Mouse (Mus musculus): ENCODE data around the gene Fam114a1. TPM values are rescaled to one million over a fixed set of nuclear protein-coding genes. Genes with fewer than 3 reads are reported as not detected.

Fam114a1 gene
- polyA plus RNA-seq, 1 experiment: 6.1 TPM

DNA sequence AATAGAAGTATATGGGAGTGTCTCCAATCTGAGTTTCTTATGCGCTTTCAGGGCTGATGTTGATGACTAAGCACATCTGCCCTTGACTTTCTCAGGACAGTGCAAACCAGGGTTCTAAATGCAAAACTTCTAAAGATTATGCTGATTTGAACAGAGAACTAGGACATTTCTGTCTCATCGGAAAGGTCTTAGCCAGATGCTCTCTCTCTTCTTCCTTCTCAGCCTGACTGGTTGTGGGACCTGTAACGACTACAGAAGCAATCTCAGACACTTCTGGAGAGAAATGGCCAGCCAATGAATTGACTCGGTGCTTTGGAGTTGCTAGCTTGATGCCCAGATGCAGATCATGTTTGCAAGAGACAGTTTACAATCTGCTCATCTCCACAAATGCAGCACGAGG, 80.0 kb downstream of the Fam114a1 start:
- no peaks in the 10 kb centered on the region for H3K4me1 ChIP-seq (ENCODE audit: control insufficient read depth, insufficient read depth, insufficient read length)
- no peaks in the 10 kb centered on the region for H3K27me3 ChIP-seq (ENCODE audit: control insufficient read depth, insufficient read depth, low read length)
- no peak for TF ChIP-seq POLR2A (IDR thresholded peaks at IDR 0.05; ENCODE audit: low read depth, low read length)
- TF ChIP-seq CTCF (IDR thresholded peaks at IDR 0.05; ENCODE audit: extremely low read depth, insufficient read depth, insufficient read length, insufficient replicate concordance): no peak
- DNase-seq (ENCODE audit: low read depth in 1 of 2, low spot score in 2 of 2): no peak
- 85% methylated on average over 5 of the region's 5 CpGs for WGBS
- H3K36me3 ChIP-seq (ENCODE audit: control insufficient read depth, insufficient read depth, low read length): no peaks in the 10 kb centered on the region
- H3K4me3 ChIP-seq (ENCODE audit: extremely low read depth, insufficient read depth, insufficient read length): no peak overlapping the region
- no peak overlapping the region for H3K27ac ChIP-seq (ENCODE audit: insufficient read depth, low read length)

DNA sequence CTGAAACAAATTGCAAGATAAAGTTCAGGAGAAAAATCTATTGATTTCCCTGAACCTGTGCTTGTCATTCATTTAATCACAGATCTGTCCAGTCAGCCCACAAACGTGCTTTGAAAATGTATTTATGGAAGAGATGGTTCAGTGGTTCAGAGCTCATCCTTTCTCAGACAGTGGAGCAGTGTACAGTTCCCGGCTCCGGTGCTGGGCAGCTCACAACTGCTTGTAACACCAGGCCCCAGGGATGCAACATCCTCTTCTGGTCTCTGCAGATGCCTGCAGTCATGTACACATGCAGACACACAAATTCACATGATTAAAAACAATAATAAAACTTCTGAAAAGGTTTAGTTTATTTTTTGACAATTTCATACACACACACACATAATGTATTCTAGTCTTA, 81.6 kb downstream of the Fam114a1 start:
- no peaks in the 10 kb centered on the region for H3K4me1 ChIP-seq (ENCODE audit: control insufficient read depth, insufficient read depth, insufficient read length)
- WGBS: 88% methylated on average over 3 of the region's 3 CpGs

DNA sequence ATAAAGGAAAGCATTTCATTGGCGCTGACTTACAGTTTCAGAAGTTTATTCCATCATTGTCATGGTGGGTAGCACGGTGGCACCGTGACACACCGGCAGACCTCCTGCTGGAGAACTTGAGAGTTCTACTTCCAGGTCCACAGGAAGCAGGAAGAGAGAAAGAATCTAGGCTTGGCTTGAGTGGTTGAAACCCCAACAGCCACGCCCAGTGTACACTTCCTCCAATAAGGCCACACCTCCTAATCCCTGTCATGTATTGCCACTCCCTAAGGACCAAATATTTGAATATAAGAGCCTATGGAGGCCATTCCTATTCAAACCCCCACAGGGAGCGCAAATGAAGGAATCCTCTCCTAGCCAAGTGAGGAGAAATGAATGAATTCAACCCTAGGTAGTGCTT, 87.7 kb downstream of the Fam114a1 start:
- DNase-seq (ENCODE audit: low read depth in 1 of 2, low spot score in 2 of 2): no peak
- no peak overlapping the region for H3K27ac ChIP-seq (ENCODE audit: insufficient read depth, low read length)
- no peaks in the 10 kb centered on the region for H3K4me1 ChIP-seq (ENCODE audit: control insufficient read depth, insufficient read depth, insufficient read length)
- TF ChIP-seq CTCF (IDR thresholded peaks at IDR 0.05; ENCODE audit: extremely low read depth, insufficient read depth, insufficient read length, insufficient replicate concordance) (no peak), POLR2A (IDR thresholded peaks at IDR 0.05; ENCODE audit: low read depth, low read length) (no peak)
- no peak overlapping the region for H3K4me3 ChIP-seq (ENCODE audit: extremely low read depth, insufficient read depth, insufficient read length)
- 91% methylated on average over 6 of the region's 6 CpGs for WGBS
- no peaks in the 10 kb centered on the region for H3K27me3 ChIP-seq (ENCODE audit: control insufficient read depth, insufficient read depth, low read length)
- H3K36me3 ChIP-seq (ENCODE audit: control insufficient read depth, insufficient read depth, low read length): no peaks in the 10 kb centered on the region

More for the DNA sequence above, 81.6 kb downstream of the Fam114a1 start:
- DNase-seq (ENCODE audit: low read depth in 1 of 2, low spot score in 2 of 2): no peak
- Histone ChIP-seq H3K36me3 (ENCODE audit: control insufficient read depth, insufficient read depth, low read length) (no peaks in the 10 kb centered on the region), H3K27me3 (ENCODE audit: control insufficient read depth, insufficient read depth, low read length) (no peaks in the 10 kb centered on the region), H3K27ac (ENCODE audit: insufficient read depth, low read length) (no peak overlapping the region), H3K4me3 (ENCODE audit: extremely low read depth, insufficient read depth, insufficient read length) (no peak overlapping the region)
- TF ChIP-seq POLR2A (IDR thresholded peaks at IDR 0.05; ENCODE audit: low read depth, low read length) (no peak), CTCF (IDR thresholded peaks at IDR 0.05; ENCODE audit: extremely low read depth, insufficient read depth, insufficient read length, insufficient replicate concordance) (no peak)

DNA sequence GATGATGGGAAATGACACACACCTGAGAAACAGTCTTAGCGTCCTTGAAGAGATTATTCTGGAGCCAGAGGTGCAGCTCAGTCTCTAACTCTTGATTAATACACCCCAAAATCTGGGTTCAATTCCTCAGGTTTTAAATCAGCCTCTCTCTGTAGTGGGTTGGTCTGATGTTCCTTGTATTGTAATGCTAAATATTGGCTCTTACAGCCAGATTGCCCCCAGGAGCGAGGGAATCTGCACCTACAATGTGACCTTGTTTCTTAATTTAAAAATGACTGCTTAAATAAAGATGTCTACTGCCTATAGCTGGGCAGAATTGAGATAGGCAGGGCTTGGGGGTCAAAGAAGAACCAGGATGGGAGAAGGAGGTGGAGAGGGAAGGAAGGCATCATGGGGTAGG, 89.9 kb downstream of the Fam114a1 start:
- DNase-seq (ENCODE audit: low read depth in 1 of 2, low spot score in 2 of 2): no peak
- TF ChIP-seq CTCF (IDR thresholded peaks at IDR 0.05; ENCODE audit: extremely low read depth, insufficient read depth, insufficient read length, insufficient replicate concordance) (no peak), POLR2A (IDR thresholded peaks at IDR 0.05; ENCODE audit: low read depth, low read length) (no peak)
- Histone ChIP-seq H3K4me3 (ENCODE audit: extremely low read depth, insufficient read depth, insufficient read length) (no peak overlapping the region), H3K27ac (ENCODE audit: insufficient read depth, low read length) (no peak overlapping the region), H3K36me3 (ENCODE audit: control insufficient read depth, insufficient read depth, low read length) (peaks cover 7% of the 10 kb centered on the region), H3K4me1 (ENCODE audit: control insufficient read depth, insufficient read depth, insufficient read length) (no peaks in the 10 kb centered on the region), H3K27me3 (ENCODE audit: control insufficient read depth, insufficient read depth, low read length) (no peaks in the 10 kb centered on the region)
- 89% methylated on average over 2 of the region's 2 CpGs for WGBS

DNA sequence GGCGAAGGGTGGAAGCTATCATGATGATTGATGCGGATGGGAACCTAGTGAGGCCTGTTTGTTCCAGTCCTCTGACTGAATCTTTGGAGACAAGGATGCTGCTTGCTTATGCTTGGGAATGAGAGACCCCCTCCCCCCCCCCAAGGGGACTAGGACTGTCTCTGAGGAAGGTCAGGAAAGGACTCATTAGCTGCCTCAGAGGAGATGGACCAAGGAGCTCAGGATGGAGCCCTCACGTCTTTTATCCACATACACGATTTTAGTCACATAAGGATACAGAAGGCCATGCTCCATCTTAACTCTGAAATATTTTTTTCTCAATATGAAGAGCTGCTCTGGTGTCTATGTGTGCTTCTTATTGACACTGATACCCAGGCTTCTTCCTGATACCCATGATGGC, 92.4 kb downstream of the Fam114a1 start:
- no peaks in the 10 kb centered on the region for H3K4me1 ChIP-seq (ENCODE audit: control insufficient read depth, insufficient read depth, insufficient read length)
- no peaks in the 10 kb centered on the region for H3K27me3 ChIP-seq (ENCODE audit: control insufficient read depth, insufficient read depth, low read length)
- no peak overlapping the region for H3K4me3 ChIP-seq (ENCODE audit: extremely low read depth, insufficient read depth, insufficient read length)
- 96% methylated on average over 4 of the region's 4 CpGs for WGBS
- H3K36me3 ChIP-seq (ENCODE audit: control insufficient read depth, insufficient read depth, low read length): peaks cover 7% of the 10 kb centered on the region
- DNase-seq (ENCODE audit: low read depth in 1 of 2, low spot score in 2 of 2): no peak
- TF ChIP-seq CTCF (IDR thresholded peaks at IDR 0.05; ENCODE audit: extremely low read depth, insufficient read depth, insufficient read length, insufficient replicate concordance): no peak
- TF ChIP-seq POLR2A (IDR thresholded peaks at IDR 0.05; ENCODE audit: low read depth, low read length): no peak
- H3K27ac ChIP-seq (ENCODE audit: insufficient read depth, low read length): no peak overlapping the region

DNA sequence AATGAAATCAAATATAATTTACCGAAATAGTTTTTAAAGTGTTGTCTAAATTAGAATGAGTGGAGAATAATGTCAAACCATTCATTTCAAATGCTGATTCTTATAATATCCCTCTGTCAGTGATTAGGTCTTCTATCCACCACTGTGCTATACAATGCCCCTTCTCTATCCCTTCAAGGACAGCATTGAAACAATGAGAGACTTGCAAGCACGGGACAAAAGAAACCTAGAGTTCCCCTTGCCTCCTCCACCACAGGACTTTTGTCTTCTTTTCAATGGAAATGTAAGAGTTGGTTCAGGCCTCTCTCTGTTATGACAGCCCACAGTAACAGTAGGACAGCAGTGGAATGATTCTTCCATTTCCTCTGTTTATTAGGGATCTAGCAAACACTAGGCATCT, 93.4 kb downstream of the Fam114a1 start:
- TF ChIP-seq POLR2A (IDR thresholded peaks at IDR 0.05; ENCODE audit: low read depth, low read length): no peak
- TF ChIP-seq CTCF (IDR thresholded peaks at IDR 0.05; ENCODE audit: extremely low read depth, insufficient read depth, insufficient read length, insufficient replicate concordance): no peak
- no peak for DNase-seq (ENCODE audit: low read depth in 1 of 2, low spot score in 2 of 2)
- WGBS: 88% methylated on average over 2 of the region's 2 CpGs
- Histone ChIP-seq H3K4me3 (ENCODE audit: extremely low read depth, insufficient read depth, insufficient read length) (no peak overlapping the region), H3K27me3 (ENCODE audit: control insufficient read depth, insufficient read depth, low read length) (no peaks in the 10 kb centered on the region), H3K36me3 (ENCODE audit: control insufficient read depth, insufficient read depth, low read length) (peaks cover 8% of the 10 kb centered on the region), H3K27ac (ENCODE audit: insufficient read depth, low read length) (no peak overlapping the region), H3K4me1 (ENCODE audit: control insufficient read depth, insufficient read depth, insufficient read length) (no peaks in the 10 kb centered on the region)

DNA sequence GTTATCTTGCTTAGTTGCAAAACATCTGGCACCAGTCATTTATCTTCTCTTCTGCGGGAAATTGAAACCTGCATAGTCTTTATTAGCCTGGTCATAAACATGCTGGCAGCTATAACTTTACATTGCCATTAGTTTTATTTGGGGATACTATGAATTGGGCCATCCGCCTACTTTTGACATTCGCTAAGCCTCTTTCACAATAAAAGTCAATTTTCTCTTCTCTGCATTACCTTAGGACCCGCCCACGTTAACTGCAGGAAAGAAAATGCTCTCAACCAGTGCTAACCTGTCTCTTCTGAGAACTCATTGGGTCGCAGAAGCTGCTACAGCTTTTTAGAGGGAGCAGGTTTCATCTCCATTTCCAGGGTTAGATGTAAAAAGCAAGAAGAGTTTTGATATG, 98.3 kb downstream of the Fam114a1 start:
- no peak for DNase-seq (ENCODE audit: low read depth in 1 of 2, low spot score in 2 of 2)
- Histone ChIP-seq H3K36me3 (ENCODE audit: control insufficient read depth, insufficient read depth, low read length) (peaks cover 19% of the 10 kb centered on the region), H3K4me1 (ENCODE audit: control insufficient read depth, insufficient read depth, insufficient read length) (no peaks in the 10 kb centered on the region), H3K27ac (ENCODE audit: insufficient read depth, low read length) (no peak overlapping the region), H3K4me3 (ENCODE audit: extremely low read depth, insufficient read depth, insufficient read length) (no peak overlapping the region), H3K27me3 (ENCODE audit: control insufficient read depth, insufficient read depth, low read length) (no peaks in the 10 kb centered on the region)
- 96% methylated on average over 6 of the region's 6 CpGs for WGBS
- TF ChIP-seq POLR2A (IDR thresholded peaks at IDR 0.05; ENCODE audit: low read depth, low read length): no peak
- TF ChIP-seq CTCF (IDR thresholded peaks at IDR 0.05; ENCODE audit: extremely low read depth, insufficient read depth, insufficient read length, insufficient replicate concordance): no peak

Measured in spleen, adult 2 months (tissue).